Mouse (Mus musculus) CH12.LX (cell line): ENCODE measurements around the gene Dntt. TPM values are rescaled to one million over a fixed set of nuclear protein-coding genes. Genes with fewer than 3 reads are reported as not detected.

ENCODE experiments used
- DNase-seq: peaks from one replicate; pipeline ENCODE4 v3.0.0-alpha.2; 2013; ENCODE audit errors: extremely low read depth
- H3K27ac ChIP-seq: 2 replicates; pipeline ENCODE4 v1.5.1; 2012; ENCODE audit warnings: low read depth, mild to moderate bottlenecking, control low read depth, moderate library complexity; ENCODE audit not compliant: insufficient read depth
- H3K27me3 ChIP-seq: replicated peaks from 2 replicates; pipeline ENCODE3; 2012; ENCODE audit warnings: inconsistent platforms
- H3K36me3 ChIP-seq, 2 experiments: replicated peaks in 1 of 2; 2 replicates each; pipeline versions ENCODE3 to v1.6.1; 2012; ENCODE audit warnings: inconsistent platforms in 1 of 2, low read length in 1 of 2, mild to moderate bottlenecking in 1 of 2, mixed read lengths in 1 of 2, moderate library complexity in 1 of 2; ENCODE audit not compliant: control insufficient read depth in 1 of 2, insufficient read depth in 1 of 2
- H3K4me1 ChIP-seq, 2 experiments: 2 replicates each; pipeline ENCODE4 v1.6.1; 2012; ENCODE audit warnings: inconsistent platforms in 1 of 2, moderate library complexity in 1 of 2; ENCODE audit not compliant: insufficient read depth in 2 of 2, control insufficient read depth in 1 of 2
- H3K4me2 ChIP-seq: 2 replicates; pipeline ENCODE4 v1.6.1; 2012; ENCODE audit warnings: low read depth, mild to moderate bottlenecking, control low read depth; ENCODE audit not compliant: poor library complexity, insufficient read depth, severe bottlenecking
- H3K4me3 ChIP-seq, 3 experiments: fragments of 150-350 bp in 1 of 3; sonication (generic) in 1 of 3; replicated peaks in 1 of 3; 2 replicates each; pipeline versions ENCODE3 to v1.5.1; 2011 to 2012; ENCODE audit warnings: low read depth in 2 of 3, low read length in 2 of 3, mild to moderate bottlenecking in 2 of 3, moderate library complexity in 2 of 3, control low read depth in 1 of 3, improper control_type of control experiment in 1 of 3, inconsistent platforms in 1 of 3, mixed read lengths in 1 of 3; ENCODE audit not compliant: poor library complexity in 1 of 3
- H3K79me2 ChIP-seq: replicated peaks from 2 replicates; pipeline ENCODE4 v1.6.1; 2012; ENCODE audit warnings: mild to moderate bottlenecking, moderate library complexity; ENCODE audit not compliant: control insufficient read depth, poor library complexity, insufficient read depth, severe bottlenecking; ENCODE audit errors: extremely low read depth
- H3K9ac ChIP-seq: 2 replicates; pipeline ENCODE4 v1.6.1; 2012; ENCODE audit warnings: low read depth, mild to moderate bottlenecking, control low read depth, moderate library complexity; ENCODE audit not compliant: insufficient read depth
- H3K9me3 ChIP-seq: replicated peaks from 2 replicates; pipeline ENCODE3; 2012; ENCODE audit warnings: low read length, inconsistent platforms, mixed read lengths
- BHLHE40 ChIP-seq: IDR thresholded peaks from 2 replicates; pipeline ENCODE4 v1.6.1; 2011; ENCODE audit warnings: mild to moderate bottlenecking, low read depth, low read length, improper control_type of control experiment
- CHD1 ChIP-seq: IDR thresholded peaks from 2 replicates; pipeline ENCODE4 v1.6.1; 2012; ENCODE audit warnings: low read depth, low read length, improper control_type of control experiment, inconsistent platforms
- CHD2 ChIP-seq: IDR thresholded peaks from 2 replicates; pipeline ENCODE4 v1.6.1; 2011; ENCODE audit warnings: low read length, improper control_type of control experiment
- E2F4 ChIP-seq: IDR thresholded peaks from 2 replicates; pipeline ENCODE4 v1.6.1; 2011; ENCODE audit warnings: low read depth, low read length, improper control_type of control experiment; ENCODE audit not compliant: insufficient replicate concordance
- ETS1 ChIP-seq: conservative IDR thresholded peaks from 2 replicates; pipeline ENCODE4 v1.6.1; 2012; ENCODE audit warnings: low read depth, mild to moderate bottlenecking, inconsistent platforms, low read length, improper control_type of control experiment, moderate library complexity
- GABPA ChIP-seq: IDR thresholded peaks from 2 replicates; pipeline ENCODE4 v1.6.1; 2012; ENCODE audit warnings: low read depth, low read length, improper control_type of control experiment, inconsistent platforms; ENCODE audit not compliant: insufficient replicate concordance
- HCFC1 ChIP-seq: IDR thresholded peaks from 2 replicates; pipeline ENCODE4 v1.6.1; 2012; ENCODE audit warnings: low read depth, mild to moderate bottlenecking, inconsistent platforms, low read length, improper control_type of control experiment
- IRF4 ChIP-seq: IDR thresholded peaks from 2 replicates; pipeline ENCODE4 v1.6.1; 2014; ENCODE audit warnings: low read depth, mild to moderate bottlenecking, inconsistent platforms, low read length, improper control_type of control experiment
- JUND ChIP-seq: conservative IDR thresholded peaks from 2 replicates; pipeline ENCODE4 v1.6.1; 2011; ENCODE audit warnings: low read depth, low read length, improper control_type of control experiment
- KAT2A ChIP-seq: IDR thresholded peaks from 2 replicates; pipeline ENCODE4 v1.6.1; 2012; ENCODE audit warnings: low read length, improper control_type of control experiment, inconsistent platforms; ENCODE audit not compliant: insufficient replicate concordance
- MAX ChIP-seq: IDR thresholded peaks from 2 replicates; pipeline ENCODE4 v1.6.1; 2011; ENCODE audit warnings: low read length, improper control_type of control experiment
- MXI1 ChIP-seq: IDR thresholded peaks from 2 replicates; pipeline ENCODE4 v1.6.1; 2011; ENCODE audit warnings: mild to moderate bottlenecking, low read depth, low read length, improper control_type of control experiment
- MYC ChIP-seq: IDR thresholded peaks from 2 replicates; pipeline ENCODE4 v1.6.1; 2011; ENCODE audit warnings: low read depth, mild to moderate bottlenecking, improper control_type of control experiment, low read length
- NRF1 ChIP-seq: IDR thresholded peaks from 2 replicates; pipeline ENCODE4 v1.6.1; 2014; ENCODE audit warnings: low read depth, mild to moderate bottlenecking, inconsistent platforms, low read length, improper control_type of control experiment, moderate library complexity
- PAX5 ChIP-seq: IDR thresholded peaks from 2 replicates; pipeline ENCODE4 v1.6.1; 2012; ENCODE audit warnings: low read length, inconsistent platforms, mixed read lengths
- POLR2A ChIP-seq: IDR thresholded peaks from 2 replicates; pipeline ENCODE4 v1.6.1; 2011; ENCODE audit warnings: low read depth, mild to moderate bottlenecking, improper control_type of control experiment, low read length
- POLR2AphosphoS2 ChIP-seq: IDR thresholded peaks from 2 replicates; pipeline ENCODE4 v1.6.1; 2011; ENCODE audit warnings: low read depth, low read length, improper control_type of control experiment
- SIN3A ChIP-seq: IDR thresholded peaks from 2 replicates; pipeline ENCODE4 v1.6.1; 2012; ENCODE audit warnings: low read length, improper control_type of control experiment, inconsistent platforms
- TBP ChIP-seq: conservative IDR thresholded peaks from 2 replicates; pipeline ENCODE4 v1.6.1; 2011; ENCODE audit warnings: low read depth, low read length, improper control_type of control experiment
- UBTF ChIP-seq: IDR thresholded peaks from 2 replicates; pipeline ENCODE4 v1.6.1; 2012; ENCODE audit warnings: low read depth, mild to moderate bottlenecking, inconsistent platforms, low read length, improper control_type of control experiment, moderate library complexity
- USF1 ChIP-seq: IDR thresholded peaks from 2 replicates; pipeline ENCODE4 v1.6.1; 2014; ENCODE audit warnings: low read depth, mild to moderate bottlenecking, inconsistent platforms, low read length, improper control_type of control experiment
- ZC3H11A ChIP-seq: IDR thresholded peaks from 2 replicates; pipeline ENCODE4 v1.6.1; 2012; ENCODE audit warnings: low read depth, mild to moderate bottlenecking, inconsistent platforms, low read length, improper control_type of control experiment
- ZMIZ1 ChIP-seq: IDR thresholded peaks from 2 replicates; pipeline ENCODE4 v1.6.1; 2012; ENCODE audit warnings: low read depth, mild to moderate bottlenecking, inconsistent platforms, low read length, improper control_type of control experiment
- ZNF384 ChIP-seq: IDR thresholded peaks from 2 replicates; pipeline ENCODE4 v1.6.1; 2012; ENCODE audit warnings: low read depth, low read length, improper control_type of control experiment, inconsistent platforms
- dilution Hi-C: fragments of 300-500 bp; cut with MboI; formaldehyde crosslinking; loops from 2 replicates; pipeline ENCODE4 v1.14.3; 2020; ENCODE audit warnings: low sequenced_read_pairs; ENCODE audit not compliant: extremely low pct_unique_long_range_greater_than_20kb, extremely low pct_ligation_motif_present
- in situ Hi-C: fragments of 300-500 bp; cut with MboI; formaldehyde crosslinking; loops from 3 replicates; pipeline ENCODE4 v1.14.3; 2019; ENCODE audit warnings: low sequenced_read_pairs, low pct_ligation_motif_present, low pct_unique_long_range_greater_than_20kb, mixed read lengths
- polyA plus RNA-seq: library from polyadenylated mRNA; unstranded; fragments of >175 nt; gene quantifications from 2 replicates; pipeline ENCODE4 v1.2.1, GENCODE M21; 2012; ENCODE audit warnings: low read depth; ENCODE audit not compliant: insufficient read length
- total RNA-seq, 2 experiments: library from RNA; depleted of rRNA; stranded (reverse); fragments of 300-350 nt in 1 of 2; fragments of >200 nt in 1 of 2; gene quantifications; 2 replicates each; pipeline ENCODE4 v1.2.3; 2012 to 2014

The Dntt gene
- total and polyA plus RNA-seq, 3 experiments: 0.13 TPM; not detected in 2

DNA sequence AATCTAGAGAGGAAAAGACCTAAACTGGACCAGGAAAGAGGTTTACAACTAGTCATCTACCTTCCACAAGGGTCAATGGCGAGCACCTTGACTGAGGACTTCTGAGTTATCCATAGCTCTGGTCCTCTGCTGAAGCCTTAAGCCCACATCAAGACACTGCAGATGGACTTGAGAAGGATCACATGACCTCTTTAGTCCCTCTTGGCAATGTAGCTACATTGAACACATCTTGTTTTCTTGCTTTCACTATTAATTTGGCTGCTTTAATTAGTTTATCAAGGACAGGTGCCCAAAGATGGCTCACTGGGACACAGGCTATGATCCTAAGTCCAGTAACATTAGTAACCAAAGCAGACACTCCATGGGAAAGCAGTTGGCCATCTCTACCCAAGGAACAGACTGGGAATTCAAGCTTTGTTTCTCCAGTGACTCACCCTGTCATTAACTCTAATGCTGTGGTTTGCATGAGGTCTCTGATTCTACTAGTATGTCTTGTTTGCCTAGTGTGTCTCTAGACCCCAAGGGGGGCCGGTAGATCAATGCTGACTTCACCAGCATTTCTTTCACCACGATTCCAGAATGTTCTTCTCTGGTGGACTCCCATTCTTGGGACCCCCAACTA is 25.3 kb upstream of the Dntt start:
- Histone ChIP-seq H3K4me2 (no peak overlapping the region), H3K4me1 (peaks cover 18 to 36% of the 10 kb centered on the region in 2 experiments), H3K9ac (no peak overlapping the region), H3K4me3 (no peak overlapping the region), H3K79me2 (no peaks in the 10 kb centered on the region), H3K36me3 (no peaks in the 10 kb centered on the region), H3K9me3 (peaks cover 3% of the 10 kb centered on the region), H3K27ac (no peak overlapping the region), H3K27me3 (no peaks in the 10 kb centered on the region)
- in situ Hi-C loops (loop anchor here (5.0 to 25.0 kb wide), 2 partner anchors 42 to 392 kb away; partner anchors contain the start of genes Entpd1 and Tctn3), dilution Hi-C loops (no loop called here)
- DNase-seq: no peak
- TF ChIP-seq JUND (no peak), SIN3A (no peak), ZNF384 (no peak), KAT2A (no peak), BHLHE40 (no peak), CHD1 (no peak), ZMIZ1 (no peak), MAX (no peak), ZC3H11A (no peak), USF1 (no peak), E2F4 (no peak)

DNA sequence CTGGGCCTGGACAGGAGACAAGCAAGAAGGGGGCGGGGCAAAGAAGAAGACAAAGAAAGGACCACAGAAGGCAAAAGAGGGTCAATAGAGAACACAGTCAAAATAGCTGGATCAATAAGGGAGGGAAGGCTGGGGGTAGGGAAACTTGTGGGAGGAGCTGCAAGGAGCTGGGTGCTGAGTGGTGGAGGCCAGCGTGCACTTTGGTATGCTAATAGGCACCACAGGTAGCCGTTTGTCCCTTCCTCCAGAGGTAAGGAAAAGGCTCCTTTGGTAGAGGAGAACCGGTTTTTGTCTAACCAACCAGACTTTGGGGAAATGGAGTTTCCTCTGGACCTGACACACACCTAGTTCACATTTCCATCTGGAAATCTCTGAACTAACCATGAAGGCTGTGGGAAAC is 22.5 kb upstream of the Dntt start:
- Histone ChIP-seq H3K9me3 (peaks cover 3% of the 10 kb centered on the region), H3K27me3 (no peaks in the 10 kb centered on the region), H3K27ac (no peak overlapping the region), H3K4me3 (no peak overlapping the region), H3K4me1 (peaks cover 8 to 33% of the 10 kb centered on the region in 2 experiments), H3K79me2 (no peaks in the 10 kb centered on the region), H3K36me3 (no peaks in the 10 kb centered on the region), H3K4me2 (no peak overlapping the region), H3K9ac (no peak overlapping the region)
- no peak for TF ChIP-seq UBTF
- TF ChIP-seq KAT2A: no peak
- TF ChIP-seq IRF4: no peak
- TF ChIP-seq CHD2: no peak
- TF ChIP-seq ZMIZ1: no peak
- TF ChIP-seq MXI1: no peak
- no peak for TF ChIP-seq GABPA
- TF ChIP-seq POLR2A: no peak
- no peak for TF ChIP-seq HCFC1
- TF ChIP-seq MYC: no peak
- no peak for TF ChIP-seq TBP
- TF ChIP-seq ZNF384: no peak
- no peak for TF ChIP-seq CHD1
- TF ChIP-seq NRF1: no peak
- no peak for TF ChIP-seq JUND
- no peak for TF ChIP-seq BHLHE40
- TF ChIP-seq ETS1: no peak
- no peak for TF ChIP-seq E2F4
- no peak for TF ChIP-seq PAX5
- TF ChIP-seq POLR2AphosphoS2: no peak
- in situ Hi-C loops: loop anchor here (25.0 kb wide), 1 partner anchor 394 kb away; the partner anchor contains the start of genes Entpd1 and Tctn3
- DNase-seq: no peak
- dilution Hi-C loops: no loop called here
